Comparison of ENCODE assay signal across 12 mouse cellular contexts in the genomic region with DNA sequence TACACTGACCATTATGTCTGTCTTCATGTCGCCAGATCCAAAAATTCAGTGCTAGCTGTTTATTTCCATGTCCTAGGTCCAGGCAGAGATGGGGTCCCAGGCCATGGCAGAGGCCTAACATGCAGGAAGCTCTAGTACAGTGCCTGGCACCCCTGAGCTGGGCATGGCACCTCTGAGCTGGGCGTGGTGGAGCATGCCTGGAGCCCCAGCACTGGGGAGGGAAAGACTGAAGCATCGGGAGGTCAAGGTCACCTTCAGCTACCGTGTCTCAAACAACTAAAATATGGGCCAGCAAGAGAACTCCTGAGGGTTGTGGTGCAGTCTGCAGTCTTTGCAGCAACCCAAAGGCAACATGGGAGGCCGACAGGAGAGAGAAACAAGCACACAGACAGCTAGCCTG.
"Had no signal": no experiment of that assay in that cellular context is flagged by ENCODE, and none has a peak within 500 bp of the region (broad histone marks: within the 10 kb centered on the region; RNA-seq: fewer than 3 reads in every experiment).

No protein-coding gene starts in this region.

- H3K9ac ChIP-seq: kidney, embryonic 15.5 days; limb, embryonic 13.5 days; neural tube, embryonic 15.5 days had no signal

- H3K4me2 ChIP-seq: kidney, embryonic 15.5 days; limb, embryonic 13.5 days; neural tube, embryonic 15.5 days had no signal

- DNase-seq: kidney, postnatal 14 days; left cerebral cortex, postnatal 4 days; lung, adult 18-20 months; midbrain, embryonic 14.5 days; right cerebral cortex, adult 18-20 months; right cerebral cortex, postnatal 25 days; thymus, postnatal 36 days had no signal

- H3K4me3 ChIP-seq: kidney, embryonic 15.5 days; limb, embryonic 13.5 days; midbrain, embryonic 10.5 days; myocyte; neural tube, embryonic 15.5 days had no signal

- H3K27ac ChIP-seq: kidney, embryonic 15.5 days; limb, embryonic 13.5 days; midbrain, embryonic 10.5 days; neural tube, embryonic 15.5 days had no signal

- H3K36me3 ChIP-seq: neural tube, embryonic 15.5 days had no signal

- H3K9me3 ChIP-seq: kidney, embryonic 15.5 days; limb, embryonic 13.5 days; midbrain, embryonic 10.5 days; neural tube, embryonic 15.5 days had no signal
